Mouse (Mus musculus) neural tube, embryonic 14.5 days (tissue): Measurements from ENCODE around the gene Jak3. TPM values are rescaled to one million over a fixed set of nuclear protein-coding genes. Genes with fewer than 3 reads are reported as not detected.

Experiments
- ATAC-seq: fragments of 200-750 bp; cut with Nextera tagmentation; 2 replicates; pipeline ENCODE4 v1.8.0; 2017; ENCODE audit warnings: low read depth, mild to moderate bottlenecking, moderate TSS enrichment, moderate library complexity
- H3K27ac ChIP-seq: fragments of 300-500 bp; sonication (generic); 2 replicates; pipeline ENCODE4 v1.5.1; 2014; ENCODE audit warnings: low read depth, mild to moderate bottlenecking, control low read depth, low read length, moderate library complexity, mixed read lengths
- H3K27me3 ChIP-seq: fragments of 300-500 bp; sonication (generic); 2 replicates; pipeline ENCODE4 v1.6.1; 2014; ENCODE audit warnings: low read length; ENCODE audit not compliant: control insufficient read depth, insufficient read depth
- H3K36me3 ChIP-seq: fragments of 300-500 bp; sonication (generic); 2 replicates; pipeline ENCODE4 v1.6.1; 2014; ENCODE audit warnings: low read length, mixed read lengths; ENCODE audit not compliant: control insufficient read depth, insufficient read depth
- H3K4me1 ChIP-seq: fragments of 300-500 bp; sonication (generic); 2 replicates; pipeline ENCODE4 v1.6.1; 2014; ENCODE audit warnings: low read length; ENCODE audit not compliant: control insufficient read depth, insufficient read depth
- H3K4me2 ChIP-seq: fragments of 300-500 bp; sonication (generic); 2 replicates; pipeline ENCODE4 v1.6.1; 2014; ENCODE audit warnings: mild to moderate bottlenecking, low read depth, low read length, control low read depth
- H3K4me3 ChIP-seq: fragments of 300-500 bp; sonication (generic); 2 replicates; pipeline ENCODE4 v1.5.1; 2014; ENCODE audit warnings: low read depth, low read length, control low read depth, mixed read lengths
- H3K9ac ChIP-seq: fragments of 300-500 bp; sonication (generic); replicated peaks from 2 replicates; pipeline ENCODE4 v1.6.1; 2014; ENCODE audit warnings: low read depth, mild to moderate bottlenecking, control low read depth, low read length, mixed read lengths
- H3K9me3 ChIP-seq: fragments of 300-500 bp; sonication (generic); 2 replicates; pipeline ENCODE4 v1.6.1; 2016; ENCODE audit warnings: low read length; ENCODE audit not compliant: control insufficient read depth
- WGBS: fragments of 180-500 bp; shearing (Covaris S2); extraction: QIAGEN DNeasy Blood & Tissue Kit; methylation state at CpG from one replicate; pipeline ENCODE4 v1.1.7; 2014; 5-methylcytosine and 5-hydroxymethylcytosine counted together
- polyA plus RNA-seq: library from polyadenylated mRNA; unstranded; fragments of >200 nt; fragmentation: Nextera tagmentation; extraction: Ambion mirVana; gene quantifications from 2 replicates; pipeline ENCODE4 v1.2.1, GENCODE M21; 2014

Jak3 gene
- polyA plus RNA-seq, 1 experiment from 2014 or later = 2.8 TPM

GRCm38 (mm10) chr8:71679116-71679515, 3.0 kb downstream of the Jak3 start:
- Histone ChIP-seq H3K9ac (no peak overlapping the region), H3K9me3 (no peaks in the 10 kb centered on the region), H3K4me3 (peak overlapping the region; percentile 23; the same call in 1 of the 2 replicates), H3K4me1 (peaks cover 2% of the 10 kb centered on the region; the same call in 1 of the 2 replicates), H3K27ac (no peak overlapping the region), H3K4me2 (peak overlapping the region; percentile 44), H3K27me3 (peaks cover 63% of the 10 kb centered on the region), H3K36me3 (no peaks in the 10 kb centered on the region)
- WGBS = 15% methylated on average over 16 of the region's 16 CpGs
- no peak for ATAC-seq

GRCm38 (mm10) chr8:71679550-71680168, 3.6 kb downstream of the Jak3 start:
- peak overlapping the region; percentile 44 for H3K4me2 ChIP-seq
- no peaks in the 10 kb centered on the region for H3K36me3 ChIP-seq
- ATAC-seq = no peak
- H3K9ac ChIP-seq = peak overlapping the region; percentile 28; the same call in 1 of the 2 replicates
- H3K27ac ChIP-seq = no peak overlapping the region
- peaks cover 66% of the 10 kb centered on the region for H3K27me3 ChIP-seq
- H3K4me1 ChIP-seq = peaks cover 2% of the 10 kb centered on the region; the same call in 1 of the 2 replicates
- no peaks in the 10 kb centered on the region for H3K9me3 ChIP-seq
- WGBS = 7% methylated on average over 46 of the region's 46 CpGs
- peak overlapping the region; percentile 23 for H3K4me3 ChIP-seq

- WGBS = 7% methylated on average over 21 of the region's 21 CpGs
- Histone ChIP-seq H3K4me2 (no peak overlapping the region), H3K9me3 (no peaks in the 10 kb centered on the region), H3K27me3 (peaks cover 72% of the 10 kb centered on the region), H3K4me1 (peaks cover 2% of the 10 kb centered on the region; the same call in 1 of the 2 replicates), H3K36me3 (no peaks in the 10 kb centered on the region), H3K4me3 (no peak overlapping the region), H3K9ac (no peak overlapping the region), H3K27ac (no peak overlapping the region)
- no peak for ATAC-seq
Measured at GRCm38 (mm10) chr8:71680471-71680870, 4.4 kb downstream of the Jak3 start.

- Histone ChIP-seq H3K4me2 (no peak overlapping the region; the same call in 1 of the 2 replicates), H3K4me3 (no peak overlapping the region), H3K9ac (no peak overlapping the region), H3K4me1 (no peaks in the 10 kb centered on the region), H3K9me3 (no peaks in the 10 kb centered on the region), H3K27me3 (peaks cover 82% of the 10 kb centered on the region), H3K36me3 (no peaks in the 10 kb centered on the region), H3K27ac (no peak overlapping the region)
- ATAC-seq = no peak
- 3% methylated on average over 18 of the region's 18 CpGs for WGBS
Measured at GRCm38 (mm10) chr8:71681369-71681915, 5.3 kb downstream of the Jak3 start.

GRCm38 (mm10) chr8:71682832-71683231, 6.7 kb downstream of the Jak3 start:
- Histone ChIP-seq H3K9ac (no peak overlapping the region), H3K36me3 (no peaks in the 10 kb centered on the region), H3K9me3 (no peaks in the 10 kb centered on the region), H3K27ac (no peak overlapping the region), H3K4me3 (no peak overlapping the region), H3K4me2 (no peak overlapping the region), H3K4me1 (no peaks in the 10 kb centered on the region), H3K27me3 (peaks cover 91% of the 10 kb centered on the region)
- ATAC-seq = no peak
- 64% methylated on average over 12 of the region's 12 CpGs for WGBS

- no peak overlapping the region for H3K4me3 ChIP-seq
- no peaks in the 10 kb centered on the region for H3K4me1 ChIP-seq
- 16% methylated on average over 10 of the region's 10 CpGs for WGBS
- no peaks in the 10 kb centered on the region for H3K36me3 ChIP-seq
- H3K9ac ChIP-seq = no peak overlapping the region
- H3K27me3 ChIP-seq = peaks cover 93% of the 10 kb centered on the region
- no peak for ATAC-seq
- no peak overlapping the region for H3K27ac ChIP-seq
- no peaks in the 10 kb centered on the region for H3K9me3 ChIP-seq
- H3K4me2 ChIP-seq = no peak overlapping the region
Measured at GRCm38 (mm10) chr8:71684701-71685100, 8.6 kb downstream of the Jak3 start.

GRCm38 (mm10) chr8:71685573-71685972, 9.5 kb downstream of the Jak3 start:
- Histone ChIP-seq H3K27ac (no peak overlapping the region), H3K36me3 (no peaks in the 10 kb centered on the region), H3K4me1 (no peaks in the 10 kb centered on the region), H3K4me2 (peak overlapping the region; percentile 55), H3K9ac (peak overlapping the region; percentile 51), H3K27me3 (peaks cover 96% of the 10 kb centered on the region), H3K9me3 (no peaks in the 10 kb centered on the region), H3K4me3 (peak overlapping the region; percentile 35)
- 3% methylated on average over 29 of the region's 29 CpGs for WGBS
- peak; percentile 42 for ATAC-seq

- Histone ChIP-seq H3K27me3 (peaks cover 95% of the 10 kb centered on the region), H3K9me3 (no peaks in the 10 kb centered on the region), H3K27ac (no peak overlapping the region), H3K4me2 (peak overlapping the region; percentile 55), H3K4me1 (no peaks in the 10 kb centered on the region), H3K9ac (peak overlapping the region; percentile 51), H3K36me3 (no peaks in the 10 kb centered on the region), H3K4me3 (peak overlapping the region; percentile 35)
- ATAC-seq = peak; percentile 50
- 1% methylated on average over 23 of the region's 23 CpGs for WGBS
Measured at GRCm38 (mm10) chr8:71686143-71686734, 10.1 kb downstream of the Jak3 start.

- Histone ChIP-seq H3K4me3 (no peak overlapping the region), H3K9ac (no peak overlapping the region), H3K4me1 (no peaks in the 10 kb centered on the region), H3K27ac (no peak overlapping the region), H3K9me3 (no peaks in the 10 kb centered on the region), H3K36me3 (no peaks in the 10 kb centered on the region), H3K4me2 (no peak overlapping the region), H3K27me3 (peaks cover 95% of the 10 kb centered on the region)
- WGBS = 5% methylated on average over 8 of the region's 8 CpGs
- no peak for ATAC-seq
Measured at GRCm38 (mm10) chr8:71687616-71688015, 11.5 kb downstream of the Jak3 start.
